Mouse (Mus musculus): ENCODE measurements around the gene Tmem56.

The Tmem56 gene

GRCm38 (mm10) chr3:121239096-121239495, 43.8 kb downstream of the Tmem56 start:
- DNase-seq (ENCODE audit: low read depth), result no peak

GRCm38 (mm10) chr3:121224763-121225162, 58.1 kb downstream of the Tmem56 start:
- no peak for DNase-seq (ENCODE audit: low read depth)

GRCm38 (mm10) chr3:121224185-121224584, 58.7 kb downstream of the Tmem56 start:
- no peak for DNase-seq (ENCODE audit: low read depth)

GRCm38 (mm10) chr3:121221987-121222386, 60.9 kb downstream of the Tmem56 start:
- peak; percentile 9 for DNase-seq (ENCODE audit: low read depth)

GRCm38 (mm10) chr3:121217011-121217410, 65.9 kb downstream of the Tmem56 start:
- no peak for DNase-seq (ENCODE audit: low read depth)

- no peak for DNase-seq (ENCODE audit: low read depth)
Observed at GRCm38 (mm10) chr3:121213501-121213900, 69.4 kb downstream of the Tmem56 start.

GRCm38 (mm10) chr3:121212156-121212555, 70.7 kb downstream of the Tmem56 start:
- DNase-seq (ENCODE audit: low read depth), result peak; percentile 24

GRCm38 (mm10) chr3:121208994-121209393, 73.9 kb downstream of the Tmem56 start:
- no peak for DNase-seq (ENCODE audit: low read depth)

- no peak for DNase-seq (ENCODE audit: low read depth)
Observed at GRCm38 (mm10) chr3:121206202-121206882, 76.6 kb downstream of the Tmem56 start.

- no peak for DNase-seq (ENCODE audit: low read depth)
Observed at GRCm38 (mm10) chr3:121202638-121203037, 80.3 kb downstream of the Tmem56 start.

- no peak for DNase-seq (ENCODE audit: low read depth)
Observed at GRCm38 (mm10) chr3:121201012-121201747, 81.7 kb downstream of the Tmem56 start.

GRCm38 (mm10) chr3:121189199-121189598, 93.7 kb downstream of the Tmem56 start:
- no peak for DNase-seq (ENCODE audit: low read depth)

GRCm38 (mm10) chr3:121187510-121187909, 95.4 kb downstream of the Tmem56 start:
- no peak for DNase-seq (ENCODE audit: low read depth)

GRCm38 (mm10) chr3:121186925-121187324, 96.0 kb downstream of the Tmem56 start:
- DNase-seq (ENCODE audit: low read depth), result no peak

GRCm38 (mm10) chr3:121185197-121185596, 97.7 kb downstream of the Tmem56 start:
- no peak for DNase-seq (ENCODE audit: low read depth)

GRCm38 (mm10) chr3:121176011-121176410, 106.9 kb downstream of the Tmem56 start:
- no peak for DNase-seq (ENCODE audit: low read depth)

- peak; percentile 14 for DNase-seq (ENCODE audit: low read depth)
Observed at GRCm38 (mm10) chr3:121174248-121174945, 108.5 kb downstream of the Tmem56 start.

GRCm38 (mm10) chr3:121172718-121173117, 110.2 kb downstream of the Tmem56 start:
- DNase-seq (ENCODE audit: low read depth), result no peak

- no peak for DNase-seq (ENCODE audit: low read depth)
Observed at GRCm38 (mm10) chr3:121171872-121172265, 111.0 kb downstream of the Tmem56 start.

GRCm38 (mm10) chr3:121171243-121171871, 111.5 kb downstream of the Tmem56 start, which contains the start of gene Rwdd3:
Gene Rwdd3 (minus strand): TSS chr3:121171695.
- peak; percentile 97 for DNase-seq (ENCODE audit: low read depth)

GRCm38 (mm10) chr3:121170631-121171030, 112.3 kb downstream of the Tmem56 start:
- DNase-seq (ENCODE audit: low read depth), result no peak
